Mouse (Mus musculus) liver, embryonic 14.5 days (tissue): Measurements from ENCODE around the gene Phxr2.

Experiments
- CTCF ChIP-seq: IDR thresholded peaks from 2 replicates; pipeline ENCODE4 v1.5.1; 2016; ENCODE audit warnings: antibody characterized with exemption, low read depth, control low read depth
- EP300 ChIP-seq: IDR thresholded peaks from 2 replicates; pipeline ENCODE4 v1.6.1; 2016; ENCODE audit warnings: antibody characterized with exemption, low read depth

DNA sequence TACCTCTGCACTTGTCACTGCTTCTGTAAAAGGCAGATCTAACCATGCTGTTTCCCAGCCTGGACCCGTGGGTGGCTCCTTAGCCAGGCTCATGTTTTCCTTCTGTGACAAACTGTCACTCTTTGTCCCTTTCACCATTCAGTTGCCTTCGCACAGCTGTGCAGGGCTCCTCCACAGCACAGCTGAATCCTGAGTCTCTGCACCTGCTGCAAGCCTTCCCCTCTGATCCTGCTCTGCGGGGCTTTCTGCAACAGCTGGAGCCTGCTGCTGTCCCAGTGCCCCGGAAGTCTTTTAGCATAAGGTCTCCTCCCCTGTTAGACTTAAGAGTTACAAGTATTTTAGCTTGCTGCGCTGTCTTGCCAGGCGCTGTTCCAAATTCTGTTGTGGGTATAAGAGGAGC, 6.1 kb upstream of the Phxr2 start:
- TF ChIP-seq CTCF (no peak), EP300 (no peak)
